Mouse (Mus musculus): ENCODE measurements around the gene Uqcc2.
A peak's percentile ranks its signal among the peaks of the same experiment; 100 is the strongest.

Uqcc2 gene

DNA sequence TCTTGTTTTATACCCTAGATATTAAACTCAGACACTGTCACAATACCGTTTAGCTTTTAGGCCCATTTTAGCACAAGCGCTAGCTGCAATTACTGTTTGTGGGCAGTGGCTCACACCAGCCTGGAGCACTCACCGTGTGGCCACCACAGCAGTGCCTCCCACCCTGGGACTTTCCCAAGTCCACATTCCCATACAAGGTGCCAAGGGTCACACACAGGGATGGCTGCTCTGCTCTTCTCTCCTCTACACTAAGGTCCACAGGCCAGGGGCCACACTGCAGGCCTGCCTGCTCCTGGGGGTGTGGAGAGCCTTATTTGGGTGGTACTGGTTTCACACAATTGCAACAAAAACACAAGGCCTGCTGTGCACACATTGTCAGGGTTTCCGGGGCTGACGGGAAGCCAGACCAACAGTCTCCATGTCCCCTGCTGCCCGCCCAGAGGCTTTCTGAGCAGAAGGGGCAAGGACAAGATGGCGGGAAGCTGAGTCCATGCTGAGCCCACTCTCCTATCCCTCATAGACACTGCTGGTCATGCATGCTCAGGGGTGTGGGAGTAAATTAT, 9.8 kb downstream of the Uqcc2 start:
- no peak for DNase-seq (ENCODE audit: low read depth, low spot score)

DNA sequence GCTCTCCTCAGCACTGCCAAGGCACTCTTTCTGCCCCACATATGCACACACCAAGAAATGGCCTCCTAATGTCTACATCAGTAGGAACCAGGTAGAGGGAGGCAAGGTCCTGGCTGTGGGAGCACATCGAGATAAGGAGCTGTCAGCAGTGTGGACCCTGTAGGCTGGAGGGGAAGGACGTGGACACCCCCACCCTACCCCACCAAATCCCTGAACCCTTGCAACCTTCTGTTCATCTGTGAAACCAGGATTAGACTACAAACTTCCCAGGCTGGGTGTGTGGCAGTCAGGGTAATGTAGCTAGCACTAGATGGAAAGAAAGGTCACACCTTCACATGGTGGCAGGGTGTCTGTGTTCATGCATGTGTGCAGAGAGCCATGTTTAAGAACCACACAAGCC, 10.6 kb downstream of the Uqcc2 start:
- DNase-seq (ENCODE audit: low read depth, low spot score), result no peak

DNA sequence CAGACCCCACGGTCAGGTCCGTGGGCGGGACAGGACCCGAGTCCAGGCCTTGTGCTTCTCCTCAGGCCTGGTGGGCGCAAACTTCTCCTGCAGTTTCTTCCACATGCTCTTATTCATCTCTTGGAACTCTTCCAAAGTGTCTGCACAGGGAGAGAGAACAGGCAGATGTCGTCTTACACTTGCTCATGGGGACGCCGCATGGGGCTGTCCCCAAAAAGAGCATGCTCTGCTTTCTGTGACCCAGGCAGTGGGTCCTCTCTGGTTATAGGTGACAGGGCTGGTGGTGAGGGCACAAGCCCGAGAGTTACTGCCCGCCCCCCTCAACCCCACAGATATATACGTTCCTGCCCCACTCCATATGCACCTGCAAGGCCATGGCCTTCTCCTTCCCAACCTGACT, 11.0 kb downstream of the Uqcc2 start:
- no peak for DNase-seq (ENCODE audit: low read depth, low spot score)

- DNase-seq (ENCODE audit: low read depth, low spot score), result no peak
Observed at GRCm38 (mm10) chr17:27121781-27122180, 11.9 kb downstream of the Uqcc2 start.

GRCm38 (mm10) chr17:27121266-27121665, 12.4 kb downstream of the Uqcc2 start:
- DNase-seq (ENCODE audit: low read depth, low spot score), result no peak

- DNase-seq (ENCODE audit: low read depth, low spot score), result peak; percentile 49
Observed at GRCm38 (mm10) chr17:27120561-27121024, 13.1 kb downstream of the Uqcc2 start.

DNA sequence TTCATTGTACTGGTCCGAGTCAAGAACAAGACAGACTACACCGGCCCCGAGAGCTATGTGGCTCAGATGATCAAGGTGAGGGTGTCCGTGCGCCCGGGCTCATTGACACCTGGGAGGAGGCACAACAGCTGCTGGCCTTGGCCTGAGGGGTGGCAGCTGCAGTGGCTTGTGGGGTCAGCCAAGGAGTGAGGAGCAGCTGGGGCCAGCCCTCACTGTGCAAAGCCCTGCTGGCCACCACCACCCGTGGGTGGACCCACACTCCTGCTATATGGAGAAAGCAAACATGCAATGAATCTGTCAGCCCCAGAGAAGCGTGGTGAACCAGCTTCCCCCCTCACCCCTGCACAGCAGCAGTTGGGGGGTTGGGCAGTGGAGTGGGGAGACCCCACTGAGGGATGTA, 13.8 kb downstream of the Uqcc2 start:
- no peak for DNase-seq (ENCODE audit: low read depth, low spot score)

DNA sequence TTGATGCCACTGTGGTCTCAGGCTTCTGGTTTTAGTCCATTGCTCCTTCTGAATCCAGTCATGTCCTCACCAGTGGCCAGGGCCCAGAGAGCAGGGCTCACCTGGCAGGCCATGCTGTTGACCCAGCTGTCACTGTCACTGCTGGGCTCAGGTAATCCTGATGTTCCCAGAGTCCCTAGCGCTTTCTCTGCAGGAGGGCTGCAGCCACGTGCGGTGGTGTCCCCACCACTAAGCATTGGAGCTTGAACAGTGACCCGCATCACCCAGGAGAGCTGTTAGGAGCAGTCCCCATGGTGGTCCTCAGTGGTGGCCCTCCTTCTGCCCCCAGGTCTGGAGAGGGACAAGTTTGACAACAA, 14.2 kb downstream of the Uqcc2 start:
- no peak for DNase-seq (ENCODE audit: low read depth, low spot score)

GRCm38 (mm10) chr17:27118676-27119539, 14.8 kb downstream of the Uqcc2 start:
- no peak for DNase-seq (ENCODE audit: low read depth, low spot score)

- no peak for DNase-seq (ENCODE audit: low read depth, low spot score)
Observed at GRCm38 (mm10) chr17:27110072-27110471, 23.6 kb downstream of the Uqcc2 start.

DNA sequence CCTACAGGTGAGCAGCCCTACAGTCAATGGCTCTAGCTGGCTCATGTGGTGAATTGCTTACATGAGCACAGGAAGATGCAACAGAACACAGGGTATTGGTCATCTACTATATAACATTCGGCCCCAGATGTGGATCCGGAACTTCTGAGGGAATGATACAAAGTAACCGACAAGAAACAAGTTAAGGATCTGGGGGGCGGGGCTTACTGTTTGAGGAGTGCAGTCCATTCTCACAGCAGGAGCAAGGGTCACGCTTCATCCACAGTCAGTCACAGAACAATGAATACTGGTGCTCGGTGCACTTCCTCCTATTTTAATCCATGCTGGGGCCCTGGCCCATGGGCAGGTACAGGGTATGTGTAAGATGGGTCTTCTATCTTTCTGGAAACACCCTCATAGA, 25.8 kb downstream of the Uqcc2 start:
- no peak for DNase-seq (ENCODE audit: low read depth, low spot score)

GRCm38 (mm10) chr17:27106745-27107144, 27.0 kb downstream of the Uqcc2 start:
- no peak for DNase-seq (ENCODE audit: low read depth, low spot score)

DNA sequence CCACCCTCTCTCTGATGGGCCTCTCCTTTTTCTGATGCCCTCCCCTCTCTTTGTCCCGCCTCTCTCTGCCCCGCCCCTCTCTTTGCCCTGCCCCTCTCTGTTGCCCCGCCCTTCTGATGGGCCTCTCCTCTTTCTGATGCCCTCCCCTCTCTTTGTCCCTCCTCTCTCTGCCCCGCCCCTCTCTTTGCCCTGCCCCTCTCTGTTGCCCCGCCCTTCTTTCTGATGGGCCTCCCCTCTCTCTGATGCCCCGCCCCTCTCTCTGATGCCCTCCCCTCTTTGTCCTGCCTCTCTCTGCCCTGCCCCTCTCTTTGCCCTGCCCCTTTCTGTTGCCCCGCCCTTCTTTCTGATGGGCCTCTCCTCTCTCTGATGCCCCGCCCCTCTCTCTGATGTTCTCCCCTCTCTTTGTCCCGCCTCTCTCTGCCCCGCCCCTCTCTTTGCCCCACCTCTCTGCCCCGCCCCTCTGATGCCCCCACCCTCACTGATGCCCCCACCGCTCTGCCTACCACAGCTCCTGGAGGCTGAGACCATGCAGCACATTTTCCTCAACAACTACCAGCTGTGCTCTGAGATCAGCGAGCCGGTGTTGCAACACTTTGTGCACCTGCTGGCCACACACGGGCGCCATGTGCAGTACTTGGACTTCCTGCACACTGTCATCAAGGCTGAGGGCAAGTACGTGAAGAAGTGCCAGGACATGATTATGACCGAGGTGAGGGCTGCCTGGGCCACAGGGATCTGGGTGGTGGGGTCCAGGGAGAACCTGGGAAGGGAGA, 27.8 kb downstream of the Uqcc2 start:
- DNase-seq (ENCODE audit: low read depth, low spot score), result no peak

DNA sequence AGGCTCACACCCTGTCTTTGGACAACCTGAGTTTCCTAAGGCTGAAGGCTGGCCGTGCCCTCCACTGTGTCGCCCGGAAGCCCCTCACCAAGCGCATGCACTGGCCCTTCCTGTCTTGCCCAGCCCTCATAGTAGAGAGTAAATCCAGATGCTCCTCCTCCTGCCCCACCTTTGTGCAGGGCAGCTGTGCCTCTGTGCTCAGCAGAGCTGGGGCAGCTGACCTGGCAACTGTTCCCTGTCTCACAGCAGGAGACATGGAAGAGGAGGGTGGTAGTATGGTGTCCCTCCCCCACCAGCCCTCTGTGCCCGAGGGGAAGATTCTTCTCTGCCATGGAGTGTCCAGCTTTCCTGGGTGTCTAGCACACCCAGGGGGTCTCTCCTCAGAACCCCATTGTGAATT, 32.0 kb downstream of the Uqcc2 start:
- DNase-seq (ENCODE audit: low read depth, low spot score), result no peak

- peak; percentile 40 for DNase-seq (ENCODE audit: low read depth, low spot score)
Observed at GRCm38 (mm10) chr17:27095690-27096089, 38.0 kb downstream of the Uqcc2 start.

GRCm38 (mm10) chr17:27090068-27090467, 43.6 kb downstream of the Uqcc2 start:
- no peak for DNase-seq (ENCODE audit: low read depth, low spot score)

GRCm38 (mm10) chr17:27087426-27087825, 46.3 kb downstream of the Uqcc2 start:
- DNase-seq (ENCODE audit: low read depth, low spot score), result peak; percentile 13

- peak; percentile 28 for DNase-seq (ENCODE audit: low read depth, low spot score)
Observed at GRCm38 (mm10) chr17:27085676-27086075, 48.0 kb downstream of the Uqcc2 start.

GRCm38 (mm10) chr17:27083601-27084000, 50.1 kb downstream of the Uqcc2 start:
- no peak for DNase-seq (ENCODE audit: low read depth, low spot score)

- DNase-seq (ENCODE audit: low read depth, low spot score), result no peak
Observed at GRCm38 (mm10) chr17:27082796-27083195, 50.9 kb downstream of the Uqcc2 start.

DNA sequence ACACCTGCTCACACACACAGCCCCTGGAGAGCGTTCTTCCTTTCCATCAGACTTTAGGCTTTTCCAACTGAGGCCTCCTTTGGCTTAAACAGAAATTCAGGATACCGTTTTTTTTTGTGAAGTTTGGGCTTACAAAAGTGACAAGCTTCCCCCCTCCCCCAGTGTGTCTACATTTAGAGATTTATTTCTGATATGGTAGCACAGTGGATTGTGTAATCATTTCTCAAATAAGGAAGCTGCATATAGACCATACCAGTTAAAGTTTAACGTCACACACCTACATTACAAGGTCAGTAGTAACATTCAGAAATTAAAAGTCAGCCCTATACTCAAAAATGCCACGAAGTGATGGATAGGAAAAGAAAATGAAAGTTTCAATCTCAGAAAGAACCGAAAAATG, 51.8 kb downstream of the Uqcc2 start:
- no peak for DNase-seq (ENCODE audit: low read depth, low spot score)

DNA sequence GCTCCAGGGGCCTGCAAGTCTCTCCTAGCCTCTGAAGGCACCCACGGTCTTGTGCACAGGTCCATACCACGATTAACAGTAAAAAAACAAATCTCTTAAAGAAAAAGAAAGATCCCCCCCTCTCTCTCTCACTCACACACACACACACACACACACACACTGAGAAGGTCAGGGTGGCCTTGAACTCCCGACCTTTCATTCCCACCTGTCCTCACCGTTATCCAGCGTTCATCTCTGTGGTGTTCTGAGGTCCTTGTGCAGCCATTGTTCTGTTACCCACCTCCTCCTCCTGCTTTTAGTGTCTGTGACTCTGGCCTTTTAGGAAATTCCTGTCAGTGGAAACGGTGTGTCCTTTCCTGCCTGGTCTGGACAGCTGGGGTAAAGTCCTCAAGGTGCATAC, 55.2 kb downstream of the Uqcc2 start:
- DNase-seq (ENCODE audit: low read depth, low spot score), result no peak

- DNase-seq (ENCODE audit: low read depth, low spot score), result no peak
Observed at GRCm38 (mm10) chr17:27077920-27078319, 55.8 kb downstream of the Uqcc2 start.

All from retina, postnatal 7 days (tissue).